Mouse (Mus musculus) liver, postnatal 0 days (tissue): Measurements from ENCODE around the gene Nupr1l.

Experiments
- CTCF ChIP-seq: sonication (generic); IDR thresholded peaks from 2 replicates; pipeline ENCODE4 v1.5.1; 2016; ENCODE audit warnings: antibody characterized with exemption, low read depth
- EP300 ChIP-seq: IDR thresholded peaks from 2 replicates; pipeline ENCODE4 v1.6.1; 2016; ENCODE audit warnings: antibody characterized with exemption, low read depth, mild to moderate bottlenecking

DNA sequence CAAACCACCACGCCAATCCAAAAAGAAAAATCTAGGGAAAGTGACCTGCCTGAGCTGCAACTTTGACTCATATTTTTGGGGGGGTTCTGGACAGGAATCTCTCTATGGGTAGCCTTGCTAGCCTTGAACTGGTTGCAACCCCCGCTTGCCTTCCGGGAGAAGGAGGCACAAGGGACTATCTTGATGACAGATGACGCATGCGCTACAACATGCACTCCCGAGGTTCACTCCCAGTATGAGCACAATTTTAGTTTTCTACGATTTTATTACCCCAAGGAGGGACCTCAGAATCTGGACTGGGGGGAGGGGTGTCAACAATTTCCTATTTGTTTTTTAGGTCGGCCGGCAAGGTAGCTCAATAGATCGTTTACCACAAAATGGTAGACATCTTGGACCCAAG lies 22.1 kb upstream of the Nupr1l start:
- TF ChIP-seq EP300 (no peak), CTCF (no peak)
